Mouse (Mus musculus) c-Kit-positive CD71-positive TER-119-negative erythroid progenitor cells, embryonic 14.5 days (primary cell): Measurements from ENCODE around the gene Supt7l.

Source experiments
- DNase-seq: peaks from one replicate; pipeline ENCODE4 v3.0.0-alpha.2; 2013; ENCODE audit warnings: low read depth

The Supt7l gene

GRCm38 (mm10) chr5:31492031-31492430 is 35.6 kb downstream of the Supt7l start:
- DNase-seq = no peak

GRCm38 (mm10) chr5:31489116-31489769 is 38.4 kb downstream of the Supt7l start:
- no peak for DNase-seq

GRCm38 (mm10) chr5:31487889-31488288 is 39.7 kb downstream of the Supt7l start:
- no peak for DNase-seq

DNA sequence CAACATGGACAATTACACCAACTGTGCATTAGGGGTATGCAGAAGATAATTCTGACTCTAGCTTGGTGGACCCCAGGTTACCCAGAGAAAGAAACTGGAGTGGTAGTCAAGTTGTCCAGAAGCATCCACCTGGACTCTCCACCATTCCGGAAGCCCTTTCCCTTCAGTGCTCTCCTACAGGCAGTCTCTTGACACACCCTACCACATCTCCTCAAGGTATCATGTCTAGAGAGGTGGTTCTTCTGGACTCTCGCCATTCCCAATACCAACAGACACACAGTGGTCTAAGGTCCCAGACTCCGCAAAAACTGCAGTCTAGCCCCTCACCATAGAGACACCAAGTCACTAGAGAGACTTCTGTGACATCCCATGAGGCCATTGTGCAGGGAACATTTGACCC is 42.2 kb downstream of the Supt7l start, which contains the start of gene 4930548H24Rik:
TSS of gene 4930548H24Rik (plus strand) at position 301 of the 400 bp plus-strand sequence.
- no peak for DNase-seq

- no peak for DNase-seq
Observed at GRCm38 (mm10) chr5:31480536-31480935, 47.1 kb downstream of the Supt7l start.

DNA sequence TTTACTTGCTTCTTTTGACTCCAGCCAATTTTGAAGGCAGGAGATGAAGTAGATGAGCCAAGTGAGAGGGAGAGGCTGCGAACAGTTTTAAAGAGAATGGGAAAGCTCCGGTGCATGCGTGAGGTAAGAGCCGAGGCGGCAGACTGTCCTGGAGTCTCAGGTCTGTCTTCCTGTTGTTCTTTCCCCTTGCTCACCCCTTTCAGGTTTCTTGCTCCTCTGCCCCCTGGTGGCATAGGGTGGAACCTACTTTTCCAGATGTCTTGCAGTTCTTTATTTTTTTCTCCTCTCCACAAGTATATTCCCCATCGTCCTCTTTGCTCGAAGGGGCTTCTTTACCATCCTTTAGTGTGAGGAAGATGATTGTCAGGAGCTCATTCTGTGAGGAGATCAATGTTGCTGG is 57.3 kb downstream of the Supt7l start:
- DNase-seq = no peak

GRCm38 (mm10) chr5:31469711-31470110 is 57.9 kb downstream of the Supt7l start:
- DNase-seq = no peak

GRCm38 (mm10) chr5:31467798-31468197 is 59.8 kb downstream of the Supt7l start:
- no peak for DNase-seq
